Mouse (Mus musculus): ENCODE results near the gene Hexb.

GRCm38 (mm10) chr13:97223856-97224255 is 25.7 kb upstream of the Hexb start:
- TF ChIP-seq CTCF (IDR thresholded peaks at IDR 0.05; ENCODE audit: control insufficient read depth, insufficient read depth, low read length) (no peak), POLR2A (IDR thresholded peaks at IDR 0.05; ENCODE audit: borderline replicate concordance, control insufficient read depth, low read depth, low read length) (no peak)

Measured in bone marrow, adult 2 months (tissue).